Mouse (Mus musculus): ENCODE results near the gene Flcn.

Flcn gene

DNA sequence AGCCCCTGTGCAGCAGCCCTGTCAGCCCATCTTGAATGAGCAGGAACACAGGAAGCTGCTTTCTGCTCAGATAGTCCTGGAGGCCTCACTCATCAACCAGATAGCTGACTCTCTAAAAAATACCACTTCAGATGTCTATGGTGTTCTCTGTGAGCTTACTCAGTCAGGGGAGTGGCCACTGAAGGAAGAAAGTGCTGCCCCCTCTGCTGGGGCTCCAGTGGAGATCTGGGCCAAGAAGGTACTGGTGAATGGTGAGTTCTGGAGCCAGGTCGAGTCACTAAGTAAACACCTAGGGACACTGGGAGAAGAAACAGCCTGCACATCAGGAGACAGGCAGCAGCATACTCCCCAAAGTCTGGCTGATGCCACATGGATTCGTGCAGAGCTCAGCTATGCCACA, 50.2 kb downstream of the Flcn start:
- DNase-seq, result no peak

DNA sequence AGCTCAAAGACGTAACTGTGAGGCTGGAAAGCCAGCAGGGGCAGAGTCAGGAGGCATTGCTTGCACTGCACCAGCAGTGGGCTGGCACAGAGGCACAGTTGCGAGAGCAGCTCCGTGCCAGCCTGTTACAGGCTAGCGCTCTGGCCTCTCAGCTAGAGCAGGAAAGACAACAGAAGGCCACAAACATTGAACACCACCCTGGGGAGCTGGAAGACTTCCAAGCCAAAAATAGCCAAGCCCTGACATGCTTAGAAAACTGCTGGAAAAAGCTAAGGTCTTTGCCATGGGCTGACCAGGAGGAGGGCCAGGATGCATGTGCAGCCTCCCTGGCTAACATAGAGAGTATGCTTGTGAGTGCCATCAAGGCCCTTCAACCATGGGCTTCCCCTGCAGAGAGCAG, 50.6 kb downstream of the Flcn start:
- DNase-seq, result peak; percentile 92

DNA sequence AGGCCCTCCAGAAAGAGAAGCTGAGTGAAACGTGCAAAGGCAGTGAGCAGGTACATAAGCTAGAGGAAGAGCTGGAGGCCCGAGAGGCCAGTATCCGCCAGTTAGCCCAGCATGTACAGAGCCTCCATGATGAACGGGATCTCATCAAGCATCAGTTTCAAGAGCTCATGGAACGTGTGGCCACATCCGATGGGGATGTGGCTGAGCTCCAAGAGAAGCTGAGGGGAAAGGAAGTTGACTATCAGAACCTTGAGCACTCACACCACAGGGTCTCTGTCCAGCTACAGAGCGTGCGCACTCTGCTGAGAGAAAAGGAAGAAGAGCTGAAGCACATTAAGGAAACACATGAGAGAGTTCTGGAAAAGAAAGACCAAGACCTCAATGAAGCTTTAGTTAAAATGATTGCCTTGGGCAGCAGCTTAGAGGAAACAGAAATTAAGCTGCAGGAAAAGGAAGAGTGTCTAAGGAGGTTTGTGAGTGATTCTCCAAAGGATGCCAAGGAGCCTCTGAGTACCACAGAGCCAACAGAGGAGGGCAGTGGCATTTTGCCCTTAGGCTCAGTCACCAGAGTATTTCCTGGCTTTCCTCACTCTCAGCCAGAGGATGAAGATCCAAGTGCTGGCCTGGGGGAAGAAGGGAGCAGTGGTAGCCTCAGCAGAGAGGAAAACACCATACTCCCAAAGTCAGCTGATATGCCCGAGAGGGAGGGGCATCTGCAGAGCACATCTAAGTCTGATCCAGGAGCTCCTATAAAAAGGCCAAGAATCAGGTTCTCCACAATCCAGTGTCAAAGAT, 51.4 kb downstream of the Flcn start:
- DNase-seq, result peak; percentile 52

DNA sequence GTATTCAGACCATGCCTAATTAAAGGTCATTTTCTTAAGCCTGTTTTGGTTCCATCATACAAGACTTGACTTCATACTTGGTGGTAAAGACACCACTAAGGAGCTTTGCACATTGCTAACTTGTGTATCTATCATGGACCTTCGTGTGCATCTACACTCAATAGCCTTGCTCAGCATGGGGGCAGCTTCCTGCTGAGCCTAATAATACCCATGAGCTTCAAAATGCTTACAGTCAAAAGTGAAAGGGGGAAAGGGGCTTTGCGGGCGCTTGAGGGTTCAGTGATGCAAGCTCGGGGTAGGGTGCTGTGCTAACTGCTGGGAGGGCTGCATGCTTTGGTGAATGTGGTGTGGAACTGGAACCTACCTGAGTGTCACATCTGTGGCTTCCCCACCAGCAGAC, 53.5 kb downstream of the Flcn start:
- no peak for DNase-seq

DNA sequence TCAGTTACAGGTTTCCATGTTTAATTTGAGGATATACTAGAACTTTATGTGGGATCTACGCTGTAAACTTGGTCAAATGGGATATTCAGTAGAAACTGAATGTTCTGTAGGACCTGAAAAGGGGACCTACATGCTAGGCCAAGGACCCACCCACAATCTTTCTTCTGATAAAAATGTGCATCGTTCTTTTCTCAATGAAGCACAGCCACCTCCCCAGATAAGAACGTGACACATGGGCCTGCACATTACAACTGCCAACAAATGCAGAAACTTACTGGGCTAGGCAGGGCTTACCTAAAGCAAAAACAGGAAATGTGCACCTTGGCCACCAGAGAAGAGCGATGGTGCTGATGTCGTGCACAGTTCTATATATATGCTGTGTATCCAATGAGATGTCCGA, 55.3 kb downstream of the Flcn start:
- DNase-seq, result no peak

DNA sequence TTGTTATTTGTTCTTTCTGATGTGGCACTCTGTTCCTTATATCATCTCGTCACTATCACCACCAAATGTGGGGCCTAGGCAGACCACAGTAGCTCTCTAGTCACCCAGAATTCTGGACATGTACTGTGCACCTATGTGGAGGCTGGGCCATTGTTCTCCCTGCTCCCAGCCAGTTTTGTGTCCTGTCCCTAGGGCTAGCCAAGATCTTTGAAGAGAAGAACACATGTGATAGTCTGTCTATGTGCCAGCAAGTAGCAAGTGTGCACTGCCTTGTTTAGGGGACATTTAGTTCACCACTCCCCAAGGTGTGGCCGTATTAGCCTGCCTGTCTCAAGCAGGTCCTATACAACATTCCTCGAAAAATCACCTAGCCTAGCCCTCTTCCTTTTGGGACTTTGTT, 60.8 kb downstream of the Flcn start:
- no peak for DNase-seq

DNA sequence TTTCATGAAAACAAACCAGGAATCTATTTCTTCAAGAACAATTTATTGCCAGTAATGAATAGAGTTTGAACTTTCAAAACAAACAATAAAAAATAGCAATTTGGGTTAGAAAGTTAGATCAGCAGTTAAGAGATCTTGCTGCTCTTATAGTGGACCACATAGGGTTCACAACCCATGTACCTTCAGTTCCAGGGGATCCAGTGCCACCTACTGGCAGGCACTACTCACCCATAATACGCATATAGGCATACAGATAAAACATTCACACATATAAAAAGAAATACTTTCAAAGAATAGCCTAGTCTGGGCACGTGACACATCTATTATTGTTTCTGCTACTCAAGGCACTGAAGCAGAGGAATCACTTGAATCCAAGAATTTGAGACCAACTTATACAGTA, 63.2 kb downstream of the Flcn start:
- DNase-seq, result no peak

DNA sequence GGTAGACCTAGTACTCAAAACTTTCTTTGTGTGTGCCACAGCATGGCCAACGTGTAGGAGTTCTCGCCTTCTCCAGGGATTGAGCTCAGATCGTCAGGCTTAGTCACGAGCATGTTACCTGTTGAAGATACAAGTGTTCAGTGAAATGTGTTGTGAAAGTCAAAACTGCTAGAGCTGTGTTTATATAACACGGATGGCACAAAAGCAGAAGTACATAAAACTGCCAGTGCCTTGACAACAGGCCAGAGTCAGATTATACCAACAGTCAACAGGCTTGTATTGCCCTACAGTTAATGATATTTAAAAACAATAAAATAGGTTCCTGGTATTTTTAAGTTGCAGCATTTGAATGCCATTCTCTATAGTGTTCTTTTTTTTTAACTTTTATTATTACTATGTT, 64.0 kb downstream of the Flcn start:
- no peak for DNase-seq

DNA sequence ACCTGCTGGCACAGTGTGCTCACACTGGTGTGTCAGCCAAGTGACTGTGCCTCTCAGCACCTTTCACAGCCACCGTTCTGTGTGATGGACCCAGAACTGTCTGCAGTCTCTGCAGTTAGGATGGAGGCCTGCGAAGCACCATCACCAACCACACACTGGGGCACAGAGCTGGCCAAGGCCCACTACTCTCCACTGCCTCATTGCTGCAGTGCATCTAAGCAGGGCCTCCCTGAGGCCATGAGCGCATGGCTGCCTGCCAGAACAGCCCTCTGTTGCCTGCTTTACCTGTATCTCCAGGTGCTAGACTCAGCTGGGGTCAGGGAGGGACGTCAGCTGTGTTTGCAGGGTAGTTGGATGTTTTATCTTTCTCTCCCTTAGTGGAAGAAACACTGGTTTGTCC, 65.4 kb downstream of the Flcn start:
- no peak for DNase-seq

DNA sequence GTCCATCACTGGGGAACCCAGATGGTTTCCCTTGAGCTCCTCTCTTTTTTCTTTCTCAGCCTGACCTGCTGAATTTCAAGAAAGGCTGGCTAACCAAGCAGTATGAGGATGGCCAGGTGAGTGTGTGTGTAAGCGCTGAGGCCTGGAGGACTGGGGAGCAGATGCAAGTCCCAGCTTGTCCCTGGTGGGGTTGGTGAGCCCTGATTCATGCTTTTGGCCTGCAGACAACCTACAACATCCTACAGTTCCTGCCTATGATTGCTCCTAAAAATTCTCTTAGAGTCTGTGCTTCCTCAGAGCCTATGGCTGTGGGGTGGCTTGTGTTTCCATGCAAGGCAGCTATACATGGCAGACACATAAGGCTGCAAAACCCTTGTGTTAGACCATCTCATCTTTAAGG, 66.1 kb downstream of the Flcn start:
- no peak for DNase-seq

DNA sequence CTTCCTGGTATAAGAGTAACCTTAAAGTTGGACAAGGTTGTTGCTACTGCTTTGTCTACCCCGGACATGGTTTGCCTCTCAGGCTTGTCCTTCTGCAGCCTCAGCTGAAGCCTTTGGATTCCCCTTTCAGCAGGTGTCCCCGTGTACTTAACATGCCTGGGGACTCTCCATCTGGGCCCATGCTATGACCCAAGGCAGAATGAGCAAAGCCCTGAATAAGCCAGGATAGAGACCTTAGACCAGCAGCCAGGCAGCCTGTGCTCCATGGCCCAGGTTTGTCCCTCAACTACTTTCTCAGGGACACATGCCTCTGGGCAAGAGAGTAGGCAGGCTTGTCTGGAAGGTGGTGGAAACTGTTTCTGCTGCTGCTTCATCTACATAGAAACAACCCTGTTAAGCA, 66.5 kb downstream of the Flcn start:
- peak; percentile 30 for DNase-seq

DNA sequence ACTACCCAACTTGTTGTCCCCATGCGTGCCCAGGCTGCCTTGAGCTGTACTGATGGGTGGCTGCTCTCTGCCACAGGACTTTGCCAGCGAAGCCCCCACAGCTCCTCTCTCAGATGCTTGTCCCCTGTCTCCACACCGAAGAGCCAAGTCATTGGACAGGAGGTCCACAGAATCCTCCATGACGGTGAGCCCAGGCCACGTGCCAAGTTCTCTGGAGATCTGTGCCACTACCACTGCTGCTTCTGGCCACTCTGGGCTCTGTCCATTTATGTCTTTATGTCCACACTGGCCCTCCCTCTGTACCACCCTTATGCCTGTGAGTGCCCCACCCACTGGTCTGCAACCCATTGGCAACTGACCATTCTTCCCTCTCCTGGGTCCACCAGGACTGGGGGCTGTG, 67.9 kb downstream of the Flcn start:
- no peak for DNase-seq
